Mouse (Mus musculus) gastrocnemius, postnatal 36 days (tissue): ENCODE measurements at regions not wholly inside any gene's neighbourhood (a gene's known extent, or its start where the extent isn't known, plus 50 kb on each side); places are given as distances from the start of the nearest gene placed in this dataset.

Experiments used
- DNase-seq, 2 experiments: peaks; one replicate each; pipeline ENCODE4 v3.0.0; 2022
- intact Hi-C: fragments of 180-260 bp; cut with DNase I; formaldehyde crosslinking; loops from one replicate; pipeline ENCODE4 v1.15.1; 2025

GRCm38 (mm10) chr3:34469946-34470345 is 180.3 kb upstream of the Sox2 start:
- no peak for DNase-seq
- intact Hi-C loops = no loop called here

- intact Hi-C loops = no loop called here
- no peak for DNase-seq
Measured at GRCm38 (mm10) chr3:34466312-34466711, 183.9 kb upstream of the Sox2 start.

- intact Hi-C loops = no loop called here
- DNase-seq = no peak
Measured at GRCm38 (mm10) chr3:34465040-34465831, 185.0 kb upstream of the Sox2 start.

GRCm38 (mm10) chr3:34458766-34459165 is 191.4 kb upstream of the Sox2 start:
- DNase-seq = no peak
- intact Hi-C loops = no loop called here

DNA sequence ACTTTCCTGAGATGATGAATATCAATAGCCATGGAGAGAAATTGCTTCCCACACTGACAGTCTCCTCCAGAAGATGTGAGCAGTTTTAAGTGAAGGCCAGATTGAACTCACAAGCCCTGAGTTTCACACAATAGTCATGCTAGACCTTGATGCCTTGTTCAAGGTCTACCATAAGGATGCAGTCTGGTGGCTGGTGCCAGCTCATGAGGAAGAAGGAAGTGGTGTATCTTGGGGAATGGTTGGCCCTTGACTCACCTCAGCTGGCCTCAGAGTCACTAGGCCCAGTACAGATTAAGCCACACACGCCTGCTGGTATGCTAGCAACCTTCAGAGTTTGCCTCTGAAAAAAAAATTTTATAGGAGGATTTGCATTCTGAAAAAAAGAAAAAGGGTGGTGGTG is 192.4 kb upstream of the Sox2 start:
- intact Hi-C loops = no loop called here
- DNase-seq = no peak

DNA sequence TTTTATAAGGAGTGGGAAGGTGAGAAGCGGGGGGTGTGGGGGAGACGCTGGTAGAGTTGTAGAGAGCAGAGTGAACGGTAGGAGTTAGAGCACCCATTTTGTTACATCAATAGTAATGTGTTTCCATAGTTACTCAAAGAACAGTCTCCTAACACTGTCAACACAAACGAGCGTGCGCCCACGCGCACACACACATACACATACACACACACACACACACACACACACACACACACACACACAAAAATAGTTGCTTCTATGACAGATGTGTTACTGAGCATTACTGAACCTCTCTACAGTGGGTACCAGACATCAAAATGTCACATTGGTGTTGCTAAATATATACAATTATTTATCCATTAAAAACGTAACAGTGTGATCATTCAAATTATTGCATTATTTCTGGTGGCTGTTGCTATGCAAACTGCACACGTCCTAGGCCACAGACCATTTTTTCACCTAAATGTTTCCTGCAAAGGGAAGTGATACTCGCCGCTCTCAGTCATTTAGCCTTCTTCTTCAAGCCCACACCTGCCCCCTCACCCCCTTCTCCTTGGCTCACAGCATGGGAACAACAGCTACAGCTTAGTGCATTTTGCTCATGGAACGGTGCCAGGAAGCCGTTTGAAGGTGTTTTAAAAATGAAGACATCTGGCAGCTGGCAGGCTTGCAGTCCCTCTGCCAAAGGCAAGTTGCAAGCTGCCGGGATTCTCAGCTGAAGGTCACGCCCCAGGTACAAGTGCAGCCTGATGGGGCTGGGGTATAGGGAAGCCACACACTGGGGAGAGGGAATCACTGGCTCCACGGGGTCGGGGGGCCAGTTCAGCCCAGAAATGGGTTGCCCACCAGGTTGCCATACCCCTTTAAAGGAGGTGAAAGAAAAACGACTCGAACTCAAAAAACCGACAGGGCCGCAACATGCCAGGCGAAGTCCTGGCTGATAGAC is 193.4 kb upstream of the Sox2 start:
- DNase-seq = no peak
- intact Hi-C loops = no loop called here

DNA sequence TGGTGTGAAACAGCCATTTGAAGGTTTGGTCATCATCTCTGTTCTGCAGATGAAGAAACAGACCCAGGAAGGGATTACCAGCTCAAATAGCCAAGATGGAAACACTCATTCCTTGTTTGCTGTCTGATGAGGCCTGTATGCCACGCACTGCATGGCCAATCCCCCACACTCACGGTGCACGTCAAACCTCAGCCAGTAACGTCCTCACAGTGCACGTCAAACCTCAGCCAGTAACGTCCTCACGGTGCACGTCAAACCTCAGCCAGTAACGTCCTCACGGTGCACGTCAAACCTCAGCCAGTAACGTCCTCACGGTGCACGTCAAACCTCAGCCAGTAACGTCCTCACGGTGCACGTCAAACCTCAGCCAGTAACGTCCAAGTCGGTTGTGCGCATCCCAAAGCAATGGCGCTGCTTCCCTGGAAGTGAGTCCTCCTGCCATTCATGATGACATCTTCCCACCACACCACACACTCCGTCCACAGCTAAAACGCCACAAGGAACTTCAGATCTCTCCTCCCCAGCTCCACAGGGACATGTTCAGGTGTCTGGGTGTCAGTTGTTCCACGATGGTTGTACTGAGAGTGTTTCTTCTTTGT is 196.1 kb upstream of the Sox2 start:
- intact Hi-C loops = no loop called here
- no peak for DNase-seq

GRCm38 (mm10) chr3:34445354-34445753 is 204.9 kb upstream of the Sox2 start:
- intact Hi-C loops = no loop called here
- DNase-seq = no peak

DNA sequence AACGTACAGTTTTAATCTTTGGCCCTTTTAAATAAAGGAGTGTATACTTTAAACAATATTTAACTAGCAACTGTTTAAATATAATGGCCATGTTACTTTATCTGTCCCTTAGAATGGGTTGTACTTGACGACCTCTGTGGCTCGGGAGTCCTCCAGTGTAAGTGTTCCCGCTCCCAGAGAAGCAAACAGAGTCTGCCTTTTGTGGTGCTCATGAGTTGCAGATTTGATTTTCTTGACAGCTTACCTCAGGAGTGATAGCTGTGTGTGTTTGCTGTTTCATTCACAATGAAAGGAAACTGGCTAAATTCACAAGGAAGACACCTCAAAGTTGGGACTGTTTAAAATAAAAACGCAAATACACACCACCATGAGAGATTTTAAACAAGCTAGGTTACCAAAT is 205.4 kb upstream of the Sox2 start:
- no peak for DNase-seq
- intact Hi-C loops = no loop called here

DNA sequence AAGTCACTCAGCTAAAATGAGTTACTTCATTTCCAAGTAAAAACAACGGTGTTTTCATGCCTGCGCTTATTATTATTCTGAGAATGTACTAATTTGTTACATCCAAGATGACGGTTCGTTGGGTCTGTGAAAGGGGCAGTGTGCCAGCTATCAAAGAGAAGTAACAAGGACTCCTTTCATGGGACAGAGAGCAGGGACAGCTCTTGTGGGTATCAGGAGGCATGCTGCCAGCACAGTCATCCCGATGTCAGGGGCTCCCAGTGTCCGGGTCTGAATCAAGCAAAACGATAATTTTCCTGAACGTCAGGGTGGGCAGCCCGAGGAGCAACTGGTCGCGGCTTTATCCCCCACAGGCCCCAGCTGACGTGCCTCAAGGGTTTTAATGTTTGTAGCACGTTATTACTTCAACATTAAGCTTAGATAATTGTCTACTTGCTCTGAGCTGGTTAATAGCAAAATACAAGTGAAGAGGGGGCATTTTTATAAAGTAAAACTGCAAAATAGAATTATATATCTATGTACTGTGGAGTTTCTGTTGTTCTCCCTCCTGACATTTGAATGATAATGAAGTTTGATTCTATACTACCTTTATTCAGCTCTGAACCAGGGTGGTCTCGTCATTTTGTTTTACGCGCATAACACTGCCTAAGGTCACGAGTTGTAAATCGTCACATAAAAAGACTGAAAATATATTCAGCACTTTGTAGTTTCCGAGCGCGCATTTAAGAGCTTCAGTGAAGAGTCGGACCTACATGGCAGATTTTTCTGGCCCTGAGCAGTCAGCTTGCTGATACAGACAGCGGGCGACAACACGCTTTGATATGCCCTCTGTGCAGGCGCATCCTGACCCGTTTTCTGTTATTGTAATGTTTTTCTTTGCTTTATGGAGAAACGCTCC is 206.2 kb upstream of the Sox2 start:
- DNase-seq = no peak
- intact Hi-C loops = no loop called here

DNA sequence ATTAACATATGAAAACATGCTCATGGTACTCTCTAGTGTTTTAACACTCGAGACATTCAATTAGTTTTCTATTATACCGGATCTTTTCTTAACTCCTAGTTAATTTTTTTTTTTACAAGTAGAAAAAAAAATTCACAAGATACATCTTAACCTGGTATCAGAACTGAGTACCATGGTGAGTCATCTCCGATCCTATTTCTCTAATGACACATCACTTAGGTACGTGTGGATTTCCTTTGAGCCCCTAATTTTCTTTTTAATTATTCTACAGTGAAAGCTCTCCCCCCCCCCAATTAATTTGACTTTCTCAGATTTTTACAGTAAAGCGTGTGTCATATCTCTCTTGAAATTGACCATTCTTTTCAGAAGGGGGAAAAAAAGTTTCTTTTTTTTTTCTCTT is 206.9 kb upstream of the Sox2 start:
- intact Hi-C loops = no loop called here
- DNase-seq = no peak

DNA sequence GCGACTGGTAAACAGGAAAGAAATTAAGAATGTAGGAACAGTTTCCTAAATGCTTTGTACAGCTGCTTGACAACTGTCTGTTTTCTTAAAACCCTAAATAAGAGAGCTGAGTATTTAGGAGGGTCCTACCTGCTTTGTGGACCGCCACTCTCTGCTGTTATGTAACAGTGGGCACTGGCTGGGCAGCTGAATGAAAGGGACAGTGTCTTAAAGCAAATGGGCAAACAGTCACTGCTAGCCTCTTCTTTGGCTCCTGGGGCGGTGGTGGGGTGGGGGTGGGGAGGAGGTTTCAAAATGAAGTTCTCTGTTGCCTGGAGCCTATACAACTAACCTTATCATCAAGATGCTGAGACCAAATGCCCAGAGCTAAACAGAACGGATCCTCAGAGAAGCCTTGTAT is 208.4 kb upstream of the Sox2 start:
- DNase-seq = no peak
- intact Hi-C loops = no loop called here

GRCm38 (mm10) chr3:34441266-34441665 is 208.9 kb upstream of the Sox2 start:
- intact Hi-C loops = no loop called here
- DNase-seq = no peak

GRCm38 (mm10) chr3:34434901-34435300 is 215.3 kb upstream of the Sox2 start:
- intact Hi-C loops = no loop called here
- DNase-seq = no peak

DNA sequence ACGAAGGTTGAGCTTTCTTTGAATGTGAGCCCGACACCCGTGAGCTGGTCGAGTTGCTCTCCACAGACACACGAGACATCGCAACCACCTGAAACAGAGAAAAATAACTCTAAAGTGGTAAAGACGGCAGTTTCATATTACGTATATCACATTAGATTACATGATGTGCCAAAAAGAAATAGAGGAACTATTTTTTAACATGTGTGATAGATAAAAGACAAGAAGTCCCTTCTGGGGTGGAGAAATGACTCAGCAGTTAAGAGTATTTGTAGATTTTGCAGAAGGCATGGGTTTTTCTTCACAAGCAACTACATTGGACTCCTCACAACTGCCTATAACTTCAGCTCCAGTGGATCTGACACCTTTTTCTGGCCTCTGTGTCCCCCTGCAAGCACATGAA is 222.2 kb upstream of the Sox2 start:
- intact Hi-C loops = no loop called here

DNA sequence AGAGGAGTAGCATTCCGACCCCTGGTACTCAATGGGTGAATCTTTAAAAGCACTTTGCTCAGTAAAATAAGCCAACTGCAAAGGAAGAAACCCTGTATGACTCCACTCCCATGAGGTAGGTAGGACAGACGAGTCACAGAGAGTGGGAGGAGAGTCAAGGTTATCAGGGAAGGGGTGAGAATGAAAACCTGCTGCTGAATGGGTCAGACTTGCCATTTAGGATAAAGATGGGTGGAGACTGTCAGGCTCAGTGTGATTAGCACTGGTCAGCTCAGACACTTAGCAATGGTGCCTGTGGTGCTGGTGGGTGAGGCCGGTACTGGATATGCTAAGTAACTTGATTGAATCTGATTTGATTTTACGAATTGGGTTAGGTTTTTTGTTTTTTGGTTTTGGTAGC is 222.7 kb upstream of the Sox2 start:
- intact Hi-C loops = no loop called here
- no peak for DNase-seq

More for the DNA sequence above, 222.2 kb upstream of the Sox2 start:
- no peak for DNase-seq

GRCm38 (mm10) chr3:34426955-34427354 is 223.2 kb upstream of the Sox2 start:
- intact Hi-C loops = no loop called here
- DNase-seq = no peak

GRCm38 (mm10) chr3:34411915-34412306 is 238.3 kb upstream of the Sox2 start:
- intact Hi-C loops = no loop called here
- DNase-seq = no peak

- intact Hi-C loops = no loop called here
- no peak for DNase-seq
Measured at GRCm38 (mm10) chr3:34411142-34411914, 238.9 kb upstream of the Sox2 start.

GRCm38 (mm10) chr3:34403586-34403985 is 246.6 kb upstream of the Sox2 start:
- no peak for DNase-seq
- intact Hi-C loops = no loop called here
